Mouse (Mus musculus): ENCODE results near the gene Cenpi.
"Not testable (repeated sequence)": the region's sequence is repeated elsewhere in the genome, so short reads cannot be mapped to it uniquely, and the experiment has no call there.

Cenpi gene

DNA sequence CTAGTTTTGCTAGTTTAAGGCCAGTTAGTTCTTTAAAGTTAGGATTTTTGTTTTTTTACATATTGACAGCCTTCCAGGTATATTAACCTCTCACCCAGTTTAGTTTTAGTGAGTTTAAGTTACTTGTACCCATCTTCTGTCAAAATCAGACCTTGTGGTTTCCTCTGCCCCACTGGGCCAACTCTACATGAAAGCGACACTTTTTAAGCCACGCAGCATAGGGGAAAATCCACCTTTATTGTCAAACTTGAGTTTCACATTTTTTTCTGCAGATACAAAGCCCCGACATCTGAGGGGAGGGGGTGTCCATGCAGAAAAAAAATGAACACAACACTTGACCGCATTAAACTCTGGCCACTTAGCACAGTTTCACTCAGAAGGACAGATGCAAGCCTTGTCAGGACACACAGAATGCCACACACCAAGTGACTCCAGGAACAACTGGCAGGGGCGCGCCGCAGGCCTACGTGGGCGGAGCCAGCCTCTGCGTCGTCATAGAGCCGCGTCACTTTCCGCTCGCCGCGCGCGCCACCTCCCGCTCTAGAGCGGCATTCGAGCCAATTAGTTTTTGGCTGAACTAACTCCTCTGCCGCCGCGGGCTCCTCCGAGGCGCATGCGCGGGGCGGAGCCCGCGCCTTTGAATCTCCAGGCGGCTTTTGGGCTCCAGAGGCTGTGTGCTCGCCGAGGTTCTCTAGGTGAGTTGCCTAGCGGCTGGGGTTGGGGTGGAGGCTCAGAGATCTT, at the start of gene Cenpi:
Cenpi (plus strand) TSS at position 551 of the 741 bp plus-strand sequence.
- peak; percentile 78 to 81 for DNase-seq (ENCODE audit: low spot score in 2 of 2)

DNA sequence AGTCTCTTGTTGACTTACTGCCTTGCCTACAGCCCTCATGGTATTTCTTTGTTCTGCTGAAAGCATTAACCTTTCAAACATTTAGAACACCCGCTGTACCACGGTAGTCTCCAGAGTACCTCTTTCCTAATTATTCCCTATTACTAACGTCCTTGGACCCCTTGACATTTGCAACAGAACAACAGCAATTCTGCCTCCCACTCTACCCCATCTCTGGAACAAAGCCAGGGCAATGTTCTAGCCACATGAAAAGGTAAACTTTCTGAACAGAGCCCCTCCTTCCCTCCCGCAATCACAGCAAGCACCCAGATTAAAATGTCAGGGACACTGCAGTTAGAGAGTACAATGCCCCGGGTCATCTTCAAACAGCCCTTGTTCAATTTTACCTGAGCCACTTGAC, 46.7 kb upstream of the Cenpi start:
- DNase-seq (ENCODE audit: low spot score in 2 of 2) = no peak

DNA sequence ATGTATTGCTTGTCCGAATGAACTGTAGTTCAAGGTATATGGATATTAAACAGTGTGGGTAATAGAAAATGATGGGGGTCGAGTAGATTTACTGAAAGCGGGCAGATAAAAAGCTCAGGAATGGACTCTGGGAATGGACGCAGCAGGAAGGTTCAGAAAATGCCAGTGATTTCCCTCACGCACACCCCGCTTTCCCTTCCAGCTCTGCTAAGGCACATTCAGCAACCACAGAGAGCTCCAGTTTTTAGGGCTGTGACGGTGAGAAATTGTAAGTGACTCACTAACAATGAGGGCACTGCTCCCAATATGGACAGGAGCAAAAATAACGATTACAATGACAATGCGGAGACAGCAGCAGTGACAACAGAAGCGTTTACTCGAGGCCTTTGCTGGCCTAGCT, 45.8 kb upstream of the Cenpi start:
- no peak for DNase-seq (ENCODE audit: low spot score in 2 of 2)

DNA sequence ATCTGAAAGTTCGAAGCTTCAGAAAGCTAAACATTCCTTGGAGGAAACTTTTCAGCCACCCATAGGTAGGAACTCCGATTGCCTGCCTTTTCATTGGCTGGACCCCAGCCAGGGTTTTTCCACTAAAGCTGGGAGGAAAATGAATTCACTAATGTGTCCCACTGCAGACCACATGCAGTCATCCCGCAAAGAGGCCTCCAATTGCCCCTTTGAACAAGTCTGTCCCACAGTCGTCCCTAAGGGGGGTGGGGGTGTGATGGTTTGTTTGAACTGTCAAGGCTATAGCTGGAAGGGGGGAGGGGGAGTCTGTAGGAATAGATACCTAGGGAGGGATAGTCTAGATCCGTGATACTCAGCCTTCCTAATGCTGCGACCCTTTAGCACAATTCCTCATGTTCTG, 32.2 kb upstream of the Cenpi start:
- no peak for DNase-seq (ENCODE audit: low spot score in 2 of 2)

DNA sequence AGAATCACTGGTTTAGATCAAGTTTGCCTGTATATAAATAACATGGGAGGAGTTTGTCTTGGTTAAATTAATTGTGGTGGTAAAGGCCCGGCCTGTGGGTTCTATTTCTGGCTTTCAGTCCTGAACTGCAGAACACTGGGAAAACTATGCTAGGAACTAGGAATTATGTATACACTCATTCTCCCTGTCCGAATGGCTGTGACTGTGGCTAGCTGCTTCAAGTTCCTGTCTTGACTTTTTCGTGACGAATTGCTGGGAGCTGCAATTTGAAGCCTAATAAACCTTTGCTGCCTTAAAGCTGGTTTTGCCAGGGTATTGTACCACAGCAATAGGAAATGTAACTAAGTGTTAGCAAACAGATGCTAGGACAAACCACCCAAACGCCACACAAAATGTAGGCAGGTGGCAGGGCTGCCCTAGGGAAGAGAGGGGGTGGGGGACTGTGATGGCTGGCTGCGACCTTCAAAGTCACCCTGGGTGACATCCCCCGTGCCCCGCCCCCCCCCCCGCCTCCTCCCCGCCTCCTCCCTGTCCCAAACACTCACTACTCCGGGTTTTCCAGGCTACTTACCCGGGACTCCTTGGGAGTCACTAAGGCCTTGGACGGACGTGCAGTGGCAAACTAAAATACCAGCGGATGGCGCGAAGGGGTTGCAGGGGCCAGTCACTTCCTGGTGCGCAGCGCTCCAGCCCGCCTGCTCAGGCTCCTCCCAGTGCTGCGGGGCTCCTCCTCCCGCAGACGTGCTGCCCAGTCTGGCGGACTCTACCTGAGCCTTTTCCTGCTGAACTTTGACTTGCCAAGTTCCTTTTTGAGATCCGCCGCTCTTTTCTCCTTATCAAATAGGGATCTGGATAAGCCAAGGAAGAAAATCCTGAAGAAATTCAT, 31.4 kb upstream of the Cenpi start, which contains the start of gene Trmt2b:
Trmt2b (minus strand) TSS at position 710 of the 886 bp plus-strand sequence.
- DNase-seq (ENCODE audit: low spot score in 2 of 2) = peak in 1 of 2 experiments; percentile 11

DNA sequence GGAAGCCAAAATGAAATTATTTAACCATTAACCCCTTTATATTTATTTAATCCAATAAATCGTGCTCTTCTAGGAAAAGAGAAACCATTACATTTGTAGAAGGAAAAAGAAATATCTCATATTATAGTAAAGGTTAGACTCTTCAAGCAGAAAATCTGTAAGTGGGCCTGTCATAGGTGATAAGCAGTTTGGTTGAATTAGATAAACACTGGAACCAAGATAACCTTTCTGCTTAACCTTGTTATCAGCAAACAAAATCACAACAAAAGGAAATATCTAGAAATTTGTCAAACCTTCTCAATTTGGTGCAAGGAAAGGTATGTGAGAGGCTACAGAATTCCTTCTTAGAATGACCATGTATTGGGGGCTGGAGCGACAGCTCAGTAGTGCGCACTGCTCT, 27.4 kb upstream of the Cenpi start:
- DNase-seq (ENCODE audit: low spot score in 2 of 2) = no peak

DNA sequence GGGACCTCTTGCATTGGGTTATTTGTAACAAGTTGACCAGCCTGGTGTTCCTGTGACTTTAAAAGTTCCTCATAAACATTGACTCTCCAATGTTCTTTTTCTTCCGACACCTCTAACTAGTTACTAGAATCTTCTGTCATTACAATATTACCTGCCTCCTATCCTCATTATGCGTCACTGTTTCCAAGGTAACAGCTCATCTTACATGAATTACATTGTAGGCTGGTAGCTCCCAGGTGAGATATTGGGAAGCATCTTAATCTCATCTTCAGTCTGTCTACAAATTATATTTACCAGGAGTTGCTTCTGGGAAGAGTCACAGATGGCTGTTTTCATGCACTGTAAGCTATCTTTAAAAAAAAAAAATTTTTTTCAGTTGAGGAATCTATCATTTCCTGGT, 22.8 kb upstream of the Cenpi start:
- no peak for DNase-seq (ENCODE audit: low spot score in 2 of 2)

DNA sequence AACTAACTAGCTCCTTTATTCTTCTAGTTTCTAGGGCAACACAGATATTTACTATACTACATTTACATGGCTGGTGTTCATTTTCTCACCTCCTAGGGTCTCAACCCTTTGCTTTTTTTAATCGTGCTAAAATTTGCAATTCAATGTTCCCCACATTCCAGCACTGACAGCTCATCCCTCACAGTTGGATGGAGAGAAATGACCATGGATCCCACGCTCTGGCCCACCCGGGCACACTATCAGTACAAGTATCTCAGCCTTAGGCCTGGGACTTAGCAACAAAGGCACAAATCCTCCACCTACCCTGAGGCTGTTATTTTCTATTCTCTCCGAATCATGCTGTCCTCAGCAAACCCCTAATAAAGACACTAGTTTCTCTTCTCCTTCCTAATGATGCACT, 22.1 kb upstream of the Cenpi start:
- DNase-seq (ENCODE audit: low spot score in 2 of 2) = no peak

DNA sequence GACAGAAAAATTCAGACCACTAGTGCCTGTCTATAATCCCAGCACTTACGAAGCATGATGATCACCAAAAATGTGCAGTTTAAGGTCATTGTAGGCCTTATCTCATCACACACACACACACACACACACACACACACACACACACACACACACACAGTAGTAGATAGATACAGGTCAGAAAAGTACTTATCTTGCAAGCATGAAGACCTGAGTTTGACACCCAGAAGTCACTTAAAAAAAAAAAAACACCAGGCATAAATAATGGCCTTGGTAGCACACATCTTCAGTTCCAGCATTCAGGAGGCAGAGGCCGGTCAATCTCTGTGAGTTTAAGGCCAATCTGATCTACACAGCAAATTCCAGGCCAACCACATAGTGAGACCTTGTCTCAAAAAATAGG, 20.6 kb upstream of the Cenpi start:
- DNase-seq (ENCODE audit: low spot score in 2 of 2) = no peak

DNA sequence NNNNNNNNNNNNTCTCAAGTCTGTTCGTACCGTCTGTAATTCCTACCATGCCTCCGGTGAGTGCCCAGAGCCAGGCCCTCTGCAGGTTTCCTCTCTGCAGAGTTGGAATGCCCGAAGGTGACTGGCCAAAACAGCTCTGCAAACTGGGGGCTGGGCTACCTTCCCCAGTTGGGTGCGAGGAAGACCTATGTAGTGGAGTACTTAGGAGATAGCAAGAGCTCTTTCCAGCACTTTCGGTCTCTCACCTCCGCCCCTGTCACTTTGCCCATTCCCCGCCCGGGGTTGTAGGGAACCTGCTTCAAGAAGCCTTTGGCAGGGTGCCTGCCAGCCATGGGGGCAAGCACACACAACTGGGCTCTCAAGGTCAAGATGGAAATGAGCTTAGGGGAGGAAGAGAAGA, 11.6 kb upstream of the Cenpi start:
- no peak for DNase-seq (ENCODE audit: low spot score in 2 of 2)

DNA sequence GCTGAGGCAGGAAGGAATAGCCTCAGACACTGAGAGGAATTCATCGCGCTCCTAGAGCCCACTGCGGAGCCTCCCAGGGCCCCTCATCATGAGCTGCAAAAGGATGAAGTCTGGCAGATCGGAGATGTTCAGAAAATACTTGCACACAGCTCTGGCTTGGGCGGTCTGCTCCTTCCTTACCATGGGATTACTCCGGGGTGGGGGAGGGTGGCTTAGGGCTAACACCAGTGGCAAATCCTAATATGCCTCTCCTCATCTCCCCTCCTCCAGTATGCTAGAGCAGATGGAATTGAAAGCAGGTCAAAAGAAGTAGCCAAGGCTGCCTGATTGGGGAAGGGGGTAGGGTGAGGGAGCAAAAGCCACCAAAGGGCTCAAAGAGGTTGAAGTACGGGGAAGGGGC, 11.1 kb upstream of the Cenpi start:
- DNase-seq (ENCODE audit: low spot score in 2 of 2) = no peak

DNA sequence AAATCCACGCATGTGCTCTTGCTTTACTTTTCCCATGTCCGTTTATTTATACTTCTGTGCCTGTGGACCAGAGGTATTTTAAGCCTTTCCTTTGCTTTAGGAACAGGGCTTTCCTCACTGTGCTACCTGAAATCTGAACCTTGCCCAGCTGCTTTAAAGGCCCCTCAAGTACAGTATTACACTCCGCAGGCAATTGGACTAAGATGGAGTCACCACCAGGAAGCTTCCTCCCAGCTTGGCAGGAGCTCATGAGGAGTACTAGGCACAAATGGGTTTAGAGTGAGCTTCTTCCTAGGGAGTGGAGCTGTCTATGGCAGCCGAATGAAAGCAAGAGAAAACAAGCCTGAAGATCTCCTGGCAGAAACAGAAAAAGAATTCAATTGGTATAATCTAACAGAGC, 10.7 kb upstream of the Cenpi start:
- no peak for DNase-seq (ENCODE audit: low spot score in 2 of 2)

DNA sequence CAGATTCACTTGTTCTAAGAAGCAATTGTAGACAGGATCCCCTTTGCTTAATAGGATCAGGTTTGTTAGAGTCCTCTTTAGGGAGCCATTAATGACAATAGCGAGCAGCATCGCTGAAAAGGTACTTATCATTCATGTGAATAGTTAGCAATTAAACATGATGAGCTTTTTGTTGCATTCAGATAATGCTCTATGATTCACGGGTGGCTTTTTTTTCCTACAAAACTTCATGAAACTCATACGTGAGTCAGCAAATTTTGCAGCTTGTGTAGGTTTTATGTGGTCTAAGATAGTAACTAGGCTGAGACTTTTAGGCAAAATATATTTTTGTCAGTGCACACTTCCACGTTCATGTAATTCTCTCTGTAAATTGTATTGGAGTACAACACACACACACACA, 7.7 kb upstream of the Cenpi start:
- no peak for DNase-seq (ENCODE audit: low spot score in 2 of 2)

DNA sequence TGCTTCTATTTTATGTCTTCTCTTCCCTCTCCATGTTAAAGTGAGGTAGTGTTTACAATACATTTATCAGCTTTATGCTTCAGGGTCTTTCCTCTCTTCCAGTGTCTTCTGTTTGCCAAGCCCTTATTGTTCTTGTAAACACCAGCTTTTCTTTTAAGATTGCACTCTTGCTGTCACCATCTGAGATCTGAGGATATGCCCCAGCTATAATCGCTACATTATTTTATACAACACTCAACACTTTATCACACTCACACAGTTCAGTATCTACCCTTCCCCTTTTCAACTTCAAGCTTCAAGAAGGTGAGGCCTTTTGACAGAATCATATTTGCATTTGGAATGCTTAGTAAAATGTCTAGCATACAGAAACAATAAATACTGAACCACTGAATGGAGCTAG, 4.6 kb upstream of the Cenpi start:
- no peak for DNase-seq (ENCODE audit: low spot score in 2 of 2)

DNA sequence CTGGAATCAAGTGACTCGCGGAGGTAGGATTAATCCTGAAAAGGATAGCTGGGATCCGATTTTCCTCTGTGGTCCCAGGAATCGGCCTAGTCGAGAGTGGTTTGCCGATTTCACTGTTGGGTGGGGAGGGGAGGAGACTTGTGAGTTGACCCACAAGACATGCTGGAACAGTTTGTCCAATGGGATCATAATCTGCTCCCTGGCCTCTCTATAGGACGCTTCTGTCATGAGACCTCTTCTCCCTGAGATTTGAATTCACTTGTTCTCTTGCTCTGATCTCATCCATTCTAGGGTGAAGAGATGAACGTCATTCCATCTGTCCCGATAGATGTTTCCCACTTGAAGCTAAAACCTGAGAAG, 371 bp downstream of the Cenpi start:
- DNase-seq (ENCODE audit: low spot score in 2 of 2) = no peak

DNA sequence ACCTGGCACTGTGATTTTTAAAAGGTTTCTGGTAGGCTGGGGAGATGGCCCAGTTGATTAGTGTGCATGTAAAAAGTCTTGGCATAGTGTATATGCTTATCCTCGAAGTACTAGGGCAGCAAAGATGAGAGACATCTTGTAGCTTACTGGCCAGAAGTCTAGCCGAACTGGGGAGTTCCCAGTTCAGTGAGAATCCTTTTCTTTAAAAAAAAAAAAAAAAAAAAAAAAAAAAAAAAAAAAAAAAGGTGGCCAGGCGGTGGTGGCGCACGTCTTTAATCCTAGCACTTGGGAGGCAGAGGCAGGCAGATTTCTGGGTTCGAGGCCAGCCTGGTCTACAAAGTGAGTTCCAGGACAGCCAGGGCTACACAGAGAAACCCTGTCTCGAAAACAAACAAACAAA, 3.3 kb downstream of the Cenpi start:
- DNase-seq (ENCODE audit: low spot score in 2 of 2) = not testable (repeated sequence)

DNA sequence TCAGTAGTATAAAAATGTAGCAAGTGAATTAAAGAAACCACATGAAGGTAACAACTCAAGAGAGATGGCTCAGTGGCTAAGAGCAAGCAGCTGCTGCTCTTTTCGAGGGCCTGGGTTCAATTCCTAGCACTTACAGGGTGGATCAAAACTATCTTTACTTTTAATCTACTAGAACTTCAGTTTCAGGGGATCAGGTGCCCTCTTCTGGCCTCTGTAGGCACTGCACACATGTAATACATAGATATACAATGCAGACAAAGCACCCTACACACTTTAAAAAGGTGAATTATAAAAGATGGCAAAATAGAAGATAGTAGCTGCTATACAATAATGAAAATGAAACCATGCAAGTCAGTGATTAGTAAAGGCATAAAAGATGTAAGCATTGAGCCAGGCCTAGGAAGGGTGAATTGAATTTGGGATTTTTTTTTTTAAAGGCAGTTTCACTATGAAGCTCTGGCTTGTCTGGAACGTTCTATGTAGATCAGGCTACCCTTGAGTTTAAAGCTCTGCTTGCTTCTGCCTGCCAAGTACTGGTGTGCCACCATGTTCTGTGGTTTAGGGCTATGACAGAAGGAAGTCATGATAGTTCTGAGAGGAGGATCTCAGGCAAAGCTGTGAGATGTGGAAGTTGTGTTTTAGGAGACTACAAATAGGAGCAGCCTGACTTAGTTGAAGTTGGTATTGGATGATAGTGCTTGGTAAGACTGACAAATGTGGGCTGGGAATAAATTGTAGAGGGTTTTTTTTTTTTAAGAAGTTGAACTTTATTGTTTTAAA, 11.5 kb downstream of the Cenpi start:
- DNase-seq (ENCODE audit: low spot score in 2 of 2) = no peak

DNA sequence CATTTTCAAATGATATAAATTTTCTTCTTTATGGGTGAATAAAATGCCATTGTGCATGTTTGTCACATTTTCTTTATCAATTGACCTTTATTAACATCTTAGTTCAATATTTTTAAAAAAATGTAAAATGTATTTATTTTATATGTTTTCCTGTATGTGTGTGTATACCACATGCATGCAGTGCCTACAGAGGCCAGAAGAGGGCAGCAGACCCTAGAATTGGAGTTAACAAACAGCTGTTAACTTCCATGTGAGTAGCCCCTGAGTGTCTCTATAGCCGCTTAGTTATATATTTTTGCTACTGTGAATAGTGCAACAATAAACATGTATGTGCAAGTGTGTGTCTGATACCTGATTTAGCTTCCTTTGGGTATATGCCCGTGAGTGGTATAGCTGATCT, 25.4 kb downstream of the Cenpi start:
- no peak for DNase-seq (ENCODE audit: low spot score in 2 of 2)

DNA sequence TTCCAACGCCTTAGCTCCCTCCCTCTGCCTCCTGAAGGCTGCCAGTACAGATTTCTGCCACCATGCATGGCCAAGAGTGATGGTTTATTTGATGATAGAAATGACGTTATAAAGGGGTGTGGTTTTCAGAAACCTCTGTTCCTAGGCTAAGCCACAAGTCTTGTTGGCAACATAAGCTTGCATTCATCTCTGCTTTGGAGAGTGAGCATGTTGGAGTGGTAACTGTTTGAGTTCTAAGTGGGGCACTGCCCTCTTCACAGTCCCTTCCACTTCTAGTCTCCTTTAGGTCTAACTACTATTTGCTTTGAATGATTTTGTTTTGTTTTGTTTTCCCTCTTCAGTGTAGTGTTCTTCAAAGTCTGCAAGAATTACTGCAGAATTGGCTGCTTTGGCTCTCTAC, 34.9 kb downstream of the Cenpi start:
- no peak for DNase-seq (ENCODE audit: low spot score in 2 of 2)

DNA sequence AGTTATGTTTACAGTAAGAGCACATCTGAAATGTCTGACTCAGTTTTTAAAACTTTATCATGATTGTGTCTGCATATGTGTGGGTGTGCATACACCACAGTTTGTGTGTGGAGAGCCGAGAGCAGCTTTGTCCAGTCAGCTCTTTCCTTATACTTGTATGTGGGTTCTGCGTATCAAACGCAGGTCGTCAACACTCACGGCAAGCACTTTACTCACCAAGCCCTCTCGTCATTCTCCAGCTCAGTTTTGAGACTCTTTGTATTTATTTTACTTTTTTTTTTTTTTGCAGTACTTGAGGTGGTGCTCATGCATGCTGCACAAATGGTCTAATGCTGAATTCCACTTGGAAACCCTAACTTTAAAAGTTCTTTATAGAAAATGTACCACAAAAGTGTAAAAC, 42.3 kb downstream of the Cenpi start:
- DNase-seq (ENCODE audit: low spot score in 2 of 2) = no peak

DNA sequence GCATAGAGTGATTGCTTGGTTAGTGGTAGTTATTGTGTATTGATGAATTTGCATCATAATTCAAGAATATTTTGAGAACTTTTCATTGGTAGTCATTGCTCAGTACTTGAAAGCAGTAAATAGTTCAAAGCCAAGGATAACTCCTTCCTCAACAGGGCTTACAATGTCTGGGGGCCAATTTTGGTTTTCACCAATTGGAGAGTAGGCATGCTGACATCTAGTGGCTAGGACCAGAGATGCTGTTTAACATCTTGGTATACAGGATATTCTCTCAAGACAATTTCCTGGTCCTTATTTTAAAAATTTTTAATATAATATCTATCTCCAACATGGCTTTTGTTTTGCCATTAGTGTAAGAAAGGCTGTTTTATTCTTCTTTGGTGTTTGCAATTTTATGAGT, 46.0 kb downstream of the Cenpi start:
- DNase-seq (ENCODE audit: low spot score in 2 of 2) = no peak

DNA sequence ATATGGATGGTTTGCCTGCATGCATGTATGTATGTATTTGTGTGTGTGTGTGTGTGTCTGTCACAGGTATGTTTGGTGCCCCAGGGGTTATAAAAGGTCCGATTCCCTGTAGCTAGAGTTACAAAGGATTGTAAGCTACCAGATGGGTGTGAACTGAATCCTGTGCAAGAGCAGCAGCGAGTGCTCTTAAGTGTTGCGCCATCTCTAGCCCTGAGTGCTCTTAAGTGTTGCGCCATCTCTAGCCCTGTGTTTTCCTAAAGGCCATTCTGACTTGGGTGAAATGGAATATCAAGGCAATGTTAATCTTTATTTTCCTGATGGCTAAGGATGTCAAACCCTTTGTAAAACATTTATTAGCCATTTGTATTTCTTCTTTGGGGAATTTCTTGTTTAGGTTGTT, 51.5 kb downstream of the Cenpi start:
- DNase-seq (ENCODE audit: low spot score in 2 of 2) = no peak
